Mouse (Mus musculus) kidney, embryonic 16.5 days (tissue): ENCODE results near the gene Zmynd8. TPM values are rescaled to one million over a fixed set of nuclear protein-coding genes. Genes with fewer than 3 reads are reported as not detected.

Experiments used
- ATAC-seq: fragments of 200-750 bp; cut with Nextera tagmentation; 2 replicates; pipeline ENCODE4 v1.8.0; 2017; ENCODE audit warnings: moderate TSS enrichment; ENCODE audit not compliant: low FRiP score, low TSS enrichment
- H3K27ac ChIP-seq: fragments of 300-500 bp; sonication (generic); 2 replicates; pipeline ENCODE4 v1.5.1; 2014; ENCODE audit warnings: low read length
- H3K27me3 ChIP-seq: fragments of 300-500 bp; sonication (generic); 2 replicates; pipeline ENCODE4 v1.6.1; 2014; ENCODE audit warnings: low read length, control low read depth, mixed read lengths; ENCODE audit not compliant: insufficient read depth
- H3K36me3 ChIP-seq: fragments of 300-500 bp; sonication (generic); 2 replicates; pipeline ENCODE4 v1.6.1; 2014; ENCODE audit warnings: low read length, control low read depth, mixed read lengths; ENCODE audit not compliant: insufficient read depth
- H3K4me1 ChIP-seq: fragments of 300-500 bp; sonication (generic); 2 replicates; pipeline ENCODE4 v1.6.1; 2014; ENCODE audit warnings: low read length, control low read depth, mixed read lengths; ENCODE audit not compliant: insufficient read depth
- H3K4me2 ChIP-seq: fragments of 300-500 bp; sonication (generic); replicated peaks from 2 replicates; pipeline ENCODE4 v1.6.1; 2014; ENCODE audit warnings: low read depth, low read length
- H3K4me3 ChIP-seq: fragments of 300-500 bp; sonication (generic); 2 replicates; pipeline ENCODE4 v1.5.1; 2014; ENCODE audit warnings: mild to moderate bottlenecking, low read length
- H3K9ac ChIP-seq: fragments of 300-500 bp; sonication (generic); replicated peaks from 2 replicates; pipeline ENCODE4 v1.6.1; 2014; ENCODE audit warnings: low read length
- H3K9me3 ChIP-seq: fragments of 300-500 bp; sonication (generic); 2 replicates; pipeline ENCODE4 v1.6.1; 2016; ENCODE audit warnings: low read length, control low read depth
- WGBS: fragments of 180-500 bp; shearing (Covaris S2); extraction: QIAGEN DNeasy Blood & Tissue Kit; methylation state at CpG from one replicate; pipeline ENCODE4 v1.1.7; 2014; 5-methylcytosine and 5-hydroxymethylcytosine counted together
- polyA plus RNA-seq: library from polyadenylated mRNA; unstranded; fragments of >200 nt; fragmentation: Nextera tagmentation; extraction: Ambion mirVana; gene quantifications from 2 replicates; pipeline ENCODE4 v1.2.1, GENCODE M21; 2015

The Zmynd8 gene
- polyA plus RNA-seq, 1 experiment from 2014 or later = 58.2 TPM

DNA sequence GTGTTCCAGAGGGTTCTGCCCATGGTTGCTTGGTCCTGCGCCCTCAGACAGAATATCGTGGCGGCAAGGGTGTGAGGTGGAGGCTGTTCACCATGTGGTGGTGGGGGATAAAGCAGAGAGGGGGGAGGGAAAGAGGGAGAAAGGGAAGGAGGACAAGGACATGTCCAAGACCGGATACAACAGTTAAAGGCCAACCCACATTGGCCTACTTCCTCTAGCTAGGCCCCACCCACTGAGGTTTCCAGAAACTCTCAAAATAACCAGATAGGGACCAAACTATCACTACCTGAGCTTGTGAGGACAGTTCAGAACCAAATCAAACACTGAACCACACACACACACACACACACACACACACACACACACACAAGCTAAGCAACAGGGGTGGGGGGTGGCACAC is 146.1 kb downstream of the Zmynd8 start:
- Histone ChIP-seq H3K27ac (no peak overlapping the region), H3K4me3 (no peak overlapping the region), H3K36me3 (no peaks in the 10 kb centered on the region), H3K9me3 (no peaks in the 10 kb centered on the region), H3K4me2 (no peak overlapping the region), H3K9ac (no peak overlapping the region), H3K4me1 (0 out of 2 replicates have a peak, but pooled peaks cover 2% of the 10 kb centered on the region), H3K27me3 (no peaks in the 10 kb centered on the region)
- no peak for ATAC-seq
- 75% methylated on average over 4 of the region's 4 CpGs for WGBS

DNA sequence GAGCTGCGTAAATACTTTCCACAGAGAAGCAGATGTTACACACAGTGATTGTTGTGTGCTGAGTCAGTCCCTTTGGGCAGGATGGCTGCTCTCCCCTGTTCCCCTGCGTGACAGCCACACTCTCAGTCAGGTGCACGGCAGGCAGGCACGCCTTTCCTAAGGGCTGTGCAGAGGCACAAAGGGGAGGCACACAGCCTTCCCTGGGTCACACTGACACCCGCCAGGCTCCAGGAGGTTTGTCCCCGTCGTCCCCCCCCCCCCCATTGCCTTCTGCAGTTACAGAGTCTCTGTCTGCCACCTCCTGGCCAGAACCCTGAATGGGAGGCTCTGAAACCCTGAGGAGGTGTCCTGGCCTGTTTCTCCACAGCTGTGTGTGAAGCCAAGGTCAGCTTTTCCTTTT is 147.7 kb downstream of the Zmynd8 start:
- no peak overlapping the region for H3K4me2 ChIP-seq
- H3K4me1 ChIP-seq = no peaks in the 10 kb centered on the region
- no peak overlapping the region for H3K9ac ChIP-seq
- no peaks in the 10 kb centered on the region for H3K9me3 ChIP-seq
- H3K4me3 ChIP-seq = no peak overlapping the region
- 29% methylated on average over 7 of the region's 7 CpGs for WGBS
- H3K27ac ChIP-seq = no peak overlapping the region
- no peaks in the 10 kb centered on the region for H3K27me3 ChIP-seq
- peak; percentile 44; the same call in 1 of the 2 replicates for ATAC-seq
- no peaks in the 10 kb centered on the region for H3K36me3 ChIP-seq

DNA sequence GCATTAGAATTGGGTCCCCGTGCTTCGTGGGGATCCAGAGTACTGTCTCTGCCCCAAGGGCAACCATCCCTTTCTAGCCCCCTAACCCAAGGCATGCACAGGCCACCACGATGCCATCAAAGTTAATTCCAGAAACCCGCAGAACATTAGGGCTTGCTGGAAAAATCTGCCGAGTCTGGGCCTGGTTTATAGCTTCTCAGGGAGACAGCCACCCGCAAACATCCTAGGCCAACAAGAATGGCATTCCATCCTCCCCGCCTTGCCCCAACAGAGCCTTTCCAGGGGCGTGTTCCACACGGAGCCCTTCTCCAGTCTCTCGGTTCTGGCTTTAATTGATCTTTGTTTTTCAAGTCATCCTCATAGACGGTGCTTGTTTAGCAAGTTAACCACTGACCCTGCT is 150.4 kb downstream of the Zmynd8 start:
- Histone ChIP-seq H3K27ac (no peak overlapping the region), H3K36me3 (no peaks in the 10 kb centered on the region), H3K4me3 (no peak overlapping the region), H3K4me1 (no peaks in the 10 kb centered on the region), H3K9ac (no peak overlapping the region), H3K4me2 (no peak overlapping the region), H3K9me3 (no peaks in the 10 kb centered on the region), H3K27me3 (no peaks in the 10 kb centered on the region)
- no peak for ATAC-seq
- WGBS = 22% methylated on average over 11 of the region's 11 CpGs

DNA sequence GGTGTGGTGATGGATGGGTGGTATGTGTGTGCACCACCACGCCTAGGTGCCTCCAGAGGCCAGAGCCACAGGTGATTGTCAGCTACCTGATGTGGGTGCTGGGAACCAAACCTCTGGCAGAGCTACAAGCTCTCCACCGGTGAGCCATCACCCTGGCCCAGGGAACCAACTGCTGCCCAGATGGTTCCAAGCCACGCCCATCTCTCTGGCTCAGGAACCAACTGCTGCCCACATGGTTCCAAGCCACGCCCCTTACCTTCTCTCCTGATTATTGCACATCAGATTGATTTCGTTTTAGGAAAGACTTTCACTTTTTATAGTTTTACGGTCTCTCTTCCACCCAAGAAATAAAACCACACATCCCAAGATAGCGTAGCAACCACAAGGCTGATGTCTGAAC is 150.8 kb downstream of the Zmynd8 start:
- Histone ChIP-seq H3K27me3 (no peaks in the 10 kb centered on the region), H3K27ac (no peak overlapping the region), H3K36me3 (no peaks in the 10 kb centered on the region), H3K4me2 (no peak overlapping the region), H3K9me3 (no peaks in the 10 kb centered on the region), H3K9ac (no peak overlapping the region), H3K4me1 (no peaks in the 10 kb centered on the region), H3K4me3 (no peak overlapping the region)
- 66% methylated on average over 7 of the region's 7 CpGs for WGBS
- ATAC-seq = no peak

DNA sequence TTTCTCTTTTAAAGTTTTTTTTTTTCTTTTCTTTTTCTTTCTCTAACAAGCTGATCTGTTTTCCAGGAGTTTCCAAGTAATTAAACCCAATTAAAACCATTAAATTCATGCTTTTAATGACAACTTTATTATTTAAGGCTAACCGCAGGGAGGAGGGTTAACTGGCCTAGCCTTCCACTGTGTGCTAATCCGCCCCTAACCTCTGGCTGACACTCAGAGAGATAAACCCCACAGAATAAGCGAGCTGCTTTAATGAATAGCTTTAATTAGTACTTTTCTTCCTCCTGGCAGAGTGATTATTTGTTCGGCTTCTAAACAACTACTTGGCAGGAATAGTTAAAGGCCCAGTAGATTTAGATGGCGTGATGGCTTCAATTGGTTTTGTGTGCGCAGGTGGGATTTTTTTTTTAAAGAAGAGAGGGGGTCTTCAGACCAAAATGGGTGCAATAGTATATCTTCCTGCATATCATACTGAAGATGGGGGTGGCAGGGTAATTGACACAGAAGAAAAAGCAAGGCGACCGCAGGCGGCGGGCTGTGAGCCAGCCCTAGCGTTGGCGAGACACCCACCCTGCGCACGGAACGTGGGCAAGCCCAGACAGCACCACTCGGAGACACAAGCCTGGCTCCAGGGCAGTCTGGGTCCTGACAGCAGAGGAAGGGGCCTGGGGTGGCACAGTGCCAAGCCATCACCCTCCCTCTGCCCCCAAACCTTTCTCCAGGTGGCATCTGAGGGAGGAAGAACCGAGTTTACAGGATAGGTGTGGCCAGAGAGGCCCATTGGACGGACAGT is 153.3 kb downstream of the Zmynd8 start:
- no peak overlapping the region for H3K4me2 ChIP-seq
- no peaks in the 10 kb centered on the region for H3K27me3 ChIP-seq
- H3K27ac ChIP-seq = no peak overlapping the region
- H3K36me3 ChIP-seq = no peaks in the 10 kb centered on the region
- H3K4me1 ChIP-seq = peaks cover 20% of the 10 kb centered on the region
- 72% methylated on average over 18 of the region's 18 CpGs for WGBS
- H3K9me3 ChIP-seq = no peaks in the 10 kb centered on the region
- ATAC-seq = no peak
- no peak overlapping the region for H3K4me3 ChIP-seq
- H3K9ac ChIP-seq = no peak overlapping the region

DNA sequence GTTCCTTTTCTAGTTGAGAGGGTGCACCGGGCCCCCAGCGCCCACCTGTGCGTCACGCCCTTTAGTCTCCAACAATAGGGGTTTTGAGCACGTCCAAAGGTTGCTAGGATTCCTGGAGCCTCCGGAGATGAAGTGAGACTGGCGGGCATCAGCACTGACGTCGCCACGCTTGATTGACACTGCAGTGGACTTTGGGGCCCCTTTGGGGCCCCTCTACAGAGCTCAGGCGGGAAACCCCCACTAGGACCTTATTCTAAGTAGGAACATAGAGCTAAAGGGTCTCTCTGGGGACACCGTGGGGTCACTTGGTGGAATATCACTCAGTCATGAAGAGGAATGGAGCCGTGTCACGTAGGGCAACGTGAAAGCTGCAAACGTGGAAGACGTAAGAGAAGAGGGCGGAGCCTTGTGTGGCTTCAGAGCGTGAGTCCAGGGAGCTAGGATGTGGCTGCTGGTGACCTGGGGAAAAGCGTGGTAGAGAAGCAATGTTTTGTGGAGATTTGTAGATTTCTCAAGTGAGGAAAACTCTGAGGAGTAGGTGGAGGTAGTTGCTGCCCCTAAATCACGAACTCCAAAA is 156.5 kb downstream of the Zmynd8 start:
- WGBS = 32% methylated on average over 21 of the region's 21 CpGs

DNA sequence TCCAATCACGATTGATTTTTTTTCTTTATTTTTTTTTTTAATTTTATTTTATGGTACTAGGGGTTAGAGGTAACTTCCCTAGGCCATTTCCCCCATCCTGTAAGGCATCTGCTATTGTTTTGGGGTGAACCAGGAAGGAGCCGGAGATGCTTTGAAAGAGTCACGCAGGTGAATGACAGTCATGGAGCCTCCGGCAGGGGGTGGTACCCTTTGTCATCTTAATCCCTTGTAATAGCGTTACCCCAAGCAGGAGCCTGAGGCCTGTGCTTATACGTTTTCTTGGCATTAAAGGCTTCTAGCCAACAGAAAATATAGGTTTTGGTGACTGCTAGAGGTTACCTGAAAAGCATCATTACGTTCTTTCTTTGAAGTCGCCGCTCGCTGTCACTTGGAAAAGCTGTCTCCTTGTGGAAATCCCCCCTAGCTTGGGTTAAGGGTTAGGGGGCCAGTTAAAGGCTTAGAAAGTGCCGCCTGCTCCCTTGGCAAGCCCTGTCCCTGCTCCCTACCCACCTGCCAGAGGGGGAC is 157.2 kb downstream of the Zmynd8 start:
- Histone ChIP-seq H3K27ac (peak overlapping the region; percentile 84), H3K4me1 (peaks cover 20% of the 10 kb centered on the region), H3K27me3 (no peaks in the 10 kb centered on the region), H3K9ac (peak overlapping the region; percentile 55), H3K4me2 (peak overlapping the region; percentile 42), H3K36me3 (no peaks in the 10 kb centered on the region), H3K4me3 (peak overlapping the region; percentile 36), H3K9me3 (no peaks in the 10 kb centered on the region)
- 24% methylated on average over 11 of the region's 11 CpGs for WGBS
- ATAC-seq = no peak

More for the DNA sequence above, 156.5 kb downstream of the Zmynd8 start:
- peak overlapping the region; percentile 55 for H3K9ac ChIP-seq
- H3K4me2 ChIP-seq = peak overlapping the region; percentile 42
- no peaks in the 10 kb centered on the region for H3K9me3 ChIP-seq
- no peaks in the 10 kb centered on the region for H3K27me3 ChIP-seq
- H3K4me1 ChIP-seq = peaks cover 20% of the 10 kb centered on the region
- peak overlapping the region; percentile 84 for H3K27ac ChIP-seq
- ATAC-seq = no peak
- no peaks in the 10 kb centered on the region for H3K36me3 ChIP-seq
- H3K4me3 ChIP-seq = peak overlapping the region; percentile 36

DNA sequence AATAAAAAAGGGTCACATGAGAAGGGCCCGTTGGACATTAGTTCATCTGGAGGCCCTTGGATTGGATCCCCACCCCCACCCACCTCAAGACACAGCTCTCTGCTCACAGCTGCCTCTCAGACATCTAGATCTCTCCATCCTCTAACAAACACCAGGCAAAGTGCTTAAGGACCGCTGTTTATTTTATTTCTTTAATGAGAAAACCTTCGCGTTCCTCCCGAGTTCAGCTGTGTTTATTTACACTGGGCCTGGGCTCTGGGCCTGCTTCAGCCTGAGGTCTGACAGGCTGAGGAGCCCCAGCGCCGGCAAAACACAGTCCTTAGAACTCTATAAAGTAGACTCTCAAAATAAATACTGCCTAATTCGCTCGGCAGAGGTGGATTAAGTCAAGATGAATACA is 157.8 kb downstream of the Zmynd8 start:
- 0 out of 2 replicates have a peak, but pooled peaks have one; percentile 41 for ATAC-seq
- peak overlapping the region; percentile 84 for H3K27ac ChIP-seq
- H3K9ac ChIP-seq = peak overlapping the region; percentile 55; the same call in 1 of the 2 replicates
- WGBS = 5% methylated on average over 9 of the region's 9 CpGs
- no peaks in the 10 kb centered on the region for H3K9me3 ChIP-seq
- H3K36me3 ChIP-seq = no peaks in the 10 kb centered on the region
- H3K27me3 ChIP-seq = no peaks in the 10 kb centered on the region
- H3K4me1 ChIP-seq = peaks cover 20% of the 10 kb centered on the region
- H3K4me2 ChIP-seq = peak overlapping the region; percentile 42
- H3K4me3 ChIP-seq = peak overlapping the region; percentile 36

DNA sequence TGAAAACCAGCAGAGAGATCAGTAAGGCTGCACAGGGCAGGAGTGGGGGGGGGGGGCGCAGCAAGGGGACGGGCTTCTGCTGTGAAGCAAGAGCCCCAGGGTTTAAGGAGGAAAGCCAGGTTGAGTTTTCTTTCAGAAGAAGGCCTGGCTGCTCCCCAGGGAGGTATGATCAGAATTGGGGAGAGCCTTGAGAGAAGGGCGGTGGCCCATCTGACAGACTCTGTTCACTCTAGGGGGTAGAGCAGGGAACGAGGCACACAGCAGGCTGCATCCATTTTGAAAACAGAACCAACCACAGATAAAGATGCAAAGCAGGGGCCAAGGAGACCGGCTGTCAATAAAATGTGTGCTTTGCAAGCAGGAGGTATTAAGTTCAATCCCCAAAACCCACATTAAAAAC is 158.4 kb downstream of the Zmynd8 start:
- Histone ChIP-seq H3K9me3 (no peaks in the 10 kb centered on the region), H3K36me3 (no peaks in the 10 kb centered on the region), H3K27ac (peak overlapping the region; percentile 38; the same call in 1 of the 2 replicates), H3K27me3 (no peaks in the 10 kb centered on the region), H3K4me3 (no peak overlapping the region), H3K4me2 (no peak overlapping the region), H3K9ac (no peak overlapping the region), H3K4me1 (peaks cover 20% of the 10 kb centered on the region)
- WGBS = 54% methylated on average over 5 of the region's 5 CpGs
- ATAC-seq = no peak

DNA sequence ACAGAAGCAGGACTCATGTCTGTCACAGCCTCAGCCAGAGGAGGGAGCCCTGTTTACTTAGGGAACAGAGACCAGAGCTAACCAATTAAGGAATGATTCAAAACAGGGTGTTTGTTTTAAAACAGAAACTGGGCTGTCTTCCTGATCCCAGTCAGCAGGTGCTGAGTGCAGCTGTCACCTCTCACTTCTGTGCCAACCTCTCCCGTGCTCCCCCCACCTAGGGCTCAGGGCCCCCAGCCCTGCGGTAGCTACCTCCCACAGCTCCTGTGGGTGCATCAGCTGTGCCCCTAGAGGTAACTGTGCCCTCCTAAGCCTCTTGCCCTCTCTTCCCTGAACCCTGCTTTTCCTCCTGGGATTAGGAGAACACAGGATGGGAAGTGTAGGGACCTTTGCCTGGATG is 162.5 kb downstream of the Zmynd8 start:
- no peaks in the 10 kb centered on the region for H3K36me3 ChIP-seq
- H3K4me2 ChIP-seq = no peak overlapping the region
- no peak overlapping the region for H3K27ac ChIP-seq
- H3K9me3 ChIP-seq = no peaks in the 10 kb centered on the region
- H3K4me1 ChIP-seq = peaks cover 19% of the 10 kb centered on the region
- ATAC-seq = no peak
- no peak overlapping the region for H3K9ac ChIP-seq
- no peak overlapping the region for H3K4me3 ChIP-seq
- 39% methylated on average over 2 of the region's 2 CpGs for WGBS
- H3K27me3 ChIP-seq = no peaks in the 10 kb centered on the region
